8 mouse cellular contexts compared by ENCODE assay signal in the genomic region with DNA sequence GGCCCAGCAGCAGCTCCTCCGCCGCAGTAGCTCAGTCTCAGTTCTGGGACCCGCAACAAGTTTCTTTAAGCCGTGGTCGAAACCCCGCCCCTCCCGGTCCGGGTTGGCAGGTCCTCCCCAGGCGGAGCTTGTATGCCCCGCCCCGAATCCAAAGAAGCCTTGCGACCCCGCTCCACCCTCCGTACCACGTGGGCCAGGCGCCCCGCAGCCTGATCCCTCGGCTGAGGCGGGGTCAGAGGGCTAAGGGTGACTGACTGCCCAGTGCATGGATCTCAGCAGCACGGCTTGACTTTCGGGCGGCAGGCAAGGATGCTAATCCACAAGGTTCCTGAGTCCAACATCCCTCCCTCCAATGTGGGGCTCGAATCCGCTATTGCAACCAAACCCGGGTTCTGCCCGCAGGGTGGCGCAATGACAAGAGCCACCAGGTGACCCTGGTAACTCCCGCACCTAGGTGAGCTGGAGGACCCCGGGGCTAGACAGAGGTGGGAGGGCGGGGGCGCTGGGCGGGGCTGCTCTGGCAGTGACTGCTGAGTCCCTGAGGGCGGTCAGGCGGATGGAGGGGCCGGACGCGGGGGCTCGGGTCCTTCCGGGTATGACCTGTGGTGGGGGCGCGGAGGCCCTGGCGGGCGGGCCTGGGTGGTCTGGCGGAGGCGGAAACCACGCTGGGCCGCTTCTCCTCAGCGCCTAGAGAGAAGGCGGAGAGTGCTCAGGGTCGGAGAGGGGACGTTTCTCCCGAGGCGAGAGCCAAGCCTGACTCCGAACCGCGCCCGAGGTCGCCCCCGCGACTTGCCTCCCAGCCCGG. TPM values are rescaled to one million over a fixed set of nuclear protein-coding genes. Genes with fewer than 3 reads are reported as not detected.
DNase-seq lines count a peak whose midpoint lies in the region; ATAC-seq and TF ChIP-seq lines count a peak whose summit lies in the region.

A gene (minus strand): TSS at position 39 of the 805 bp plus-strand sequence.

- no peaks in the 10 kb centered on the region for H3K9me3 ChIP-seq in ES-Bruce4 (replicated peaks; ENCODE audit: control insufficient read depth, insufficient read depth, low read length, poor library complexity, severe bottlenecking)
- no peaks in the 10 kb centered on the region for H3K9me3 ChIP-seq in hindbrain, embryonic 10.5 days
- H3K9me3 ChIP-seq in lung, embryonic 15.5 days = no peaks in the 10 kb centered on the region

- peak; percentile 69 to 73 for DNase-seq in cerebellum, adult 2 months
- peak; percentile 91 to 95 for DNase-seq in frontal cortex, adult 2 months (ENCODE audit: extremely low spot score in 1 of 2, low spot score in 1 of 2)
- peak; percentile 94 for DNase-seq in hindbrain, embryonic 10.5 days (ENCODE audit: low spot score)
- DNase-seq in layer of hippocampus, adult 9-11 months = peak; percentile 96
- peak; percentile 78 for DNase-seq in ovary, adult 18-20 months (ENCODE audit: low spot score)
- peak; percentile 65 for DNase-seq in thymus, adult 2 months

- WGBS in cerebellum, adult 2 months = 3% methylated on average over 61 of the region's 61 CpGs
- WGBS in hindbrain, embryonic 10.5 days = under 1% methylated on average over 61 of the region's 61 CpGs
- under 1% methylated on average over 61 of the region's 61 CpGs for WGBS in lung, embryonic 15.5 days
- WGBS in thymus, adult 2 months = 1% methylated on average over 61 of the region's 61 CpGs

- H3K36me3 ChIP-seq in ES-Bruce4 (ENCODE audit: control insufficient read depth, insufficient read depth, low read length, poor library complexity, severe bottlenecking) = no peaks in the 10 kb centered on the region
- H3K36me3 ChIP-seq in hindbrain, embryonic 10.5 days = peaks cover 11% of the 10 kb centered on the region; the same call in 1 of the 2 replicates
- H3K36me3 ChIP-seq in lung, embryonic 15.5 days = no peaks in the 10 kb centered on the region
- no peaks in the 10 kb centered on the region for H3K36me3 ChIP-seq in thymus, adult 2 months (ENCODE audit: control insufficient read depth, insufficient read depth, low read length)

- H3K4me1 ChIP-seq in ES-Bruce4 (ENCODE audit: control insufficient read depth, insufficient read depth, low read length) = no peaks in the 10 kb centered on the region
- peaks cover 5% of the 10 kb centered on the region; the same call in 1 of the 2 replicates for H3K4me1 ChIP-seq in cerebellum, adult 2 months (ENCODE audit: control insufficient read depth, insufficient read depth, low read length)
- H3K4me1 ChIP-seq in hindbrain, embryonic 10.5 days (replicated peaks) = peaks cover 73% of the 10 kb centered on the region
- peaks cover 33% of the 10 kb centered on the region for H3K4me1 ChIP-seq in lung, embryonic 15.5 days
- H3K4me1 ChIP-seq in thymus, adult 2 months (replicated peaks; ENCODE audit: control insufficient read depth, insufficient read depth, low read length) = peaks cover 9% of the 10 kb centered on the region; the same call in 1 of the 2 replicates

- H3K27ac ChIP-seq in ES-Bruce4 (ENCODE audit: insufficient read depth, low read length) = no peak within 1 kb of the TSS
- peak within 1 kb of the TSS; percentile 25; the same call in 1 of the 2 replicates for H3K27ac ChIP-seq in cerebellum, adult 2 months (ENCODE audit: insufficient read depth, low read length)
- H3K27ac ChIP-seq in hindbrain, embryonic 10.5 days = peak within 1 kb of the TSS; percentile 86
- no peak within 1 kb of the TSS for H3K27ac ChIP-seq in lung, embryonic 15.5 days
- no peak within 1 kb of the TSS for H3K27ac ChIP-seq in thymus, adult 2 months (ENCODE audit: control insufficient read depth, insufficient read depth, low read length)

- peak; percentile 37 for TF ChIP-seq CTCF in ES-Bruce4 (IDR thresholded peaks at IDR 0.05; ENCODE audit: low read depth, low read length)
- peak; percentile 27; the same call in 1 of the 2 replicates for TF ChIP-seq CTCF in cerebellum, adult 2 months (IDR thresholded peaks at IDR 0.05; ENCODE audit: borderline replicate concordance, insufficient read depth, low read depth, low read length)
- no peak for TF ChIP-seq CTCF in thymus, adult 2 months (IDR thresholded peaks at IDR 0.05; ENCODE audit: borderline replicate concordance, control insufficient read depth, extremely low read depth, insufficient read depth, low read length, poor library complexity)

- H3K4me2 ChIP-seq in lung, embryonic 15.5 days = peak within 1 kb of the TSS; percentile 97

- peak within 1 kb of the TSS; percentile 59 for H3K9ac ChIP-seq in ES-Bruce4 (ENCODE audit: low read depth, poor library complexity, severe bottlenecking)
- H3K9ac ChIP-seq in lung, embryonic 15.5 days = peak within 1 kb of the TSS; percentile 23

- ATAC-seq in lung, embryonic 15.5 days (ENCODE audit: borderline replicate concordance, extremely low read depth, low FRiP score, low TSS enrichment) = peak; percentile 80

- TF ChIP-seq POLR2A in ES-Bruce4 (IDR thresholded peaks at IDR 0.05; ENCODE audit: insufficient read depth, low read length) = peak; percentile 47
- TF ChIP-seq POLR2A in cerebellum, adult 2 months (IDR thresholded peaks at IDR 0.05; ENCODE audit: borderline replicate concordance, insufficient read depth, low read length) = peak; percentile 41; the same call in 1 of the 2 replicates
- no peak for TF ChIP-seq POLR2A in thymus, adult 2 months (IDR thresholded peaks at IDR 0.05; ENCODE audit: control insufficient read depth, extremely low read depth, insufficient read depth, low read length, poor library complexity)

- peak within 1 kb of the TSS; percentile 78 for H3K4me3 ChIP-seq in ES-Bruce4 (ENCODE audit: low read depth, low read length)
- H3K4me3 ChIP-seq in cerebellum, adult 2 months (replicated peaks; ENCODE audit: insufficient read depth, low read depth, low read length) = peak within 1 kb of the TSS; percentile 58
- peak within 1 kb of the TSS; percentile 69 for H3K4me3 ChIP-seq in hindbrain, embryonic 10.5 days
- H3K4me3 ChIP-seq in lung, embryonic 15.5 days = peak within 1 kb of the TSS; percentile 47
- H3K4me3 ChIP-seq in thymus, adult 2 months (ENCODE audit: control insufficient read depth, insufficient read depth, low read length) = peak within 1 kb of the TSS; percentile 15

- no peaks in the 10 kb centered on the region; the same call in 1 of the 2 replicates for H3K27me3 ChIP-seq in ES-Bruce4 (ENCODE audit: control insufficient read depth, insufficient read depth, low read length, poor library complexity, severe bottlenecking)
- H3K27me3 ChIP-seq in cerebellum, adult 2 months (ENCODE audit: control insufficient read depth, insufficient read depth, low read length) = peaks cover 1% of the 10 kb centered on the region; the same call in 1 of the 2 replicates
- H3K27me3 ChIP-seq in hindbrain, embryonic 10.5 days (ENCODE audit: insufficient read depth, poor library complexity, severe bottlenecking) = peaks cover 82% of the 10 kb centered on the region
- H3K27me3 ChIP-seq in lung, embryonic 15.5 days = peaks cover 46% of the 10 kb centered on the region
- peaks cover 9% of the 10 kb centered on the region; the same call in 1 of the 2 replicates for H3K27me3 ChIP-seq in thymus, adult 2 months (ENCODE audit: control insufficient read depth, insufficient read depth, low read length)

- peak; percentile 27; the same call in 1 of the 2 replicates for TF ChIP-seq EP300 in ES-Bruce4 (IDR thresholded peaks at IDR 0.05; ENCODE audit: insufficient read depth, low read depth, low read length)

RNA-seq across cellular contexts. Expression of the gene that starts here (rescaled TPM):
- 0.32 and 0.48 TPM in 2 replicates for polyA plus RNA-seq in ES-Bruce4 (2011; ENCODE audit: insufficient read depth, insufficient read length, low read depth, missing spikeins)
- 35.9 and 38.0 TPM in 2 replicates for polyA plus RNA-seq in cerebellum, adult 2 months (2012; rRNA removed)
- 41.2 and 43.2 TPM in 2 replicates for polyA plus RNA-seq in frontal cortex, adult 2 months (2012; rRNA removed)
- polyA plus RNA-seq in hindbrain, embryonic 10.5 days (2016; fragmentation: Nextera tagmentation; extraction: Ambion mirVana) = 9.1 and 10.7 TPM in 2 replicates
- 0.35 and 0.76 TPM in 2 replicates for polyA plus RNA-seq in lung, embryonic 15.5 days (2015; fragmentation: Nextera tagmentation; extraction: Ambion mirVana)
- polyA plus RNA-seq in thymus, adult 2 months (2012; rRNA removed) = 0.94 and 1.0 TPM in 2 replicates

Comparison
In these comparisons a context has a peak if more than half of its experiments do, and no peak if none do; other contexts are left out.
1. Peak in ATAC-seq, H3K4me3 ChIP-seq, H3K9ac ChIP-seq and H3K4me2 ChIP-seq in lung, embryonic 15.5 days; RNA of the gene not detected or under 1 TPM.
2. H3K27ac ChIP-seq: peak in cerebellum, adult 2 months (single experiment) and hindbrain, embryonic 10.5 days (single experiment); none in ES-Bruce4 (single experiment), lung, embryonic 15.5 days (single experiment) and thymus, adult 2 months (single experiment).
3. H3K4me3 ChIP-seq: peak in every context shown above with its lines; median percentile 78 in ES-Bruce4; 69 in hindbrain, embryonic 10.5 days; 58 in cerebellum, adult 2 months; 47 in lung, embryonic 15.5 days; 15 in thymus, adult 2 months.
4. Peak in every context shown above with its lines, with median percentiles within 50 percentile points of each other: DNase-seq.